Mouse (Mus musculus): ENCODE measurements around the gene Mpped2. TPM values are rescaled to one million over a fixed set of nuclear protein-coding genes. Genes with fewer than 3 reads are reported as not detected.

Mpped2 gene
- total and polyA plus RNA-seq, 3 experiments, result not detected

- dilution Hi-C loops (cut with MboI; ENCODE audit: extremely low pct_ligation_motif_present, extremely low pct_unique_long_range_greater_than_20kb, low sequenced_read_pairs), result no loop called here
- Histone ChIP-seq H3K36me3 (replicated peaks in 1 of 2; ENCODE audit: control insufficient read depth in 1 of 2, insufficient read depth in 1 of 2, low read length in 1 of 2) (no peaks in the 10 kb centered on the region), H3K4me2 (ENCODE audit: insufficient read depth, low read depth, poor library complexity, severe bottlenecking) (no peak overlapping the region), H3K4me1 (ENCODE audit: control insufficient read depth in 1 of 2, insufficient read depth in 2 of 2) (no peaks in the 10 kb centered on the region), H3K79me2 (replicated peaks; ENCODE audit: control insufficient read depth, extremely low read depth, insufficient read depth, poor library complexity, severe bottlenecking) (no peaks in the 10 kb centered on the region), H3K9ac (ENCODE audit: insufficient read depth, low read depth) (no peak overlapping the region), H3K27me3 (replicated peaks) (no peaks in the 10 kb centered on the region), H3K9me3 (replicated peaks; ENCODE audit: low read length) (peaks cover 62% of the 10 kb centered on the region), H3K27ac (ENCODE audit: insufficient read depth, low read depth) (no peak overlapping the region), H3K4me3 (replicated peaks in 1 of 3; ENCODE audit: low read depth in 2 of 3, low read length in 2 of 3, poor library complexity in 1 of 3) (no peak overlapping the region)
- in situ Hi-C loops (cut with MboI; ENCODE audit: low pct_ligation_motif_present, low pct_unique_long_range_greater_than_20kb, low sequenced_read_pairs), result no loop called here
- DNase-seq (ENCODE audit: extremely low read depth), result no peak
- TF ChIP-seq RAD21 (IDR thresholded peaks at IDR 0.05; ENCODE audit: low read depth, low read length) (no peak), ELF1 (IDR thresholded peaks at IDR 0.05; ENCODE audit: low read depth, low read length) (no peak), MEF2A (IDR thresholded peaks at IDR 0.05; ENCODE audit: borderline replicate concordance, low read depth, low read length) (no peak), KAT2A (IDR thresholded peaks at IDR 0.05; ENCODE audit: insufficient replicate concordance, low read length) (no peak), JUND (conservative IDR thresholded peaks at IDR 0.05; ENCODE audit: low read depth, low read length) (no peak), USF1 (IDR thresholded peaks at IDR 0.05; ENCODE audit: low read depth, low read length) (no peak), PAX5 (IDR thresholded peaks at IDR 0.05; ENCODE audit: low read length) (no peak), E2F4 (IDR thresholded peaks at IDR 0.05; ENCODE audit: insufficient replicate concordance, low read depth, low read length) (no peak), EP300 (IDR thresholded peaks at IDR 0.05; ENCODE audit: low read length) (no peak), ETS1 (conservative IDR thresholded peaks at IDR 0.05; ENCODE audit: low read depth, low read length) (no peak), ZC3H11A (IDR thresholded peaks at IDR 0.05; ENCODE audit: low read depth, low read length) (no peak), POLR2A (IDR thresholded peaks at IDR 0.05; ENCODE audit: low read depth, low read length) (no peak), ZNF384 (IDR thresholded peaks at IDR 0.05; ENCODE audit: low read depth, low read length) (no peak), NELFE (IDR thresholded peaks at IDR 0.05; ENCODE audit: low read depth, low read length) (no peak), UBTF (IDR thresholded peaks at IDR 0.05; ENCODE audit: low read depth, low read length) (no peak), USF2 (conservative IDR thresholded peaks at IDR 0.05; ENCODE audit: low read depth, low read length) (no peak), MAZ (IDR thresholded peaks at IDR 0.05; ENCODE audit: low read depth, low read length) (no peak)
These were observed 69.9 kb downstream of the Mpped2 start for GRCm38 (mm10) chr2:106762920-106763319.

- dilution Hi-C loops (cut with MboI; ENCODE audit: extremely low pct_ligation_motif_present, extremely low pct_unique_long_range_greater_than_20kb, low sequenced_read_pairs) (no loop called here), in situ Hi-C loops (cut with MboI; ENCODE audit: low pct_ligation_motif_present, low pct_unique_long_range_greater_than_20kb, low sequenced_read_pairs) (no loop called here)
- Histone ChIP-seq H3K4me1 (ENCODE audit: control insufficient read depth in 1 of 2, insufficient read depth in 2 of 2) (no peaks in the 10 kb centered on the region), H3K4me2 (ENCODE audit: insufficient read depth, low read depth, poor library complexity, severe bottlenecking) (no peak overlapping the region), H3K9me3 (replicated peaks; ENCODE audit: low read length) (peaks cover 60% of the 10 kb centered on the region), H3K9ac (ENCODE audit: insufficient read depth, low read depth) (no peak overlapping the region), H3K27ac (ENCODE audit: insufficient read depth, low read depth) (no peak overlapping the region), H3K27me3 (replicated peaks) (no peaks in the 10 kb centered on the region), H3K4me3 (replicated peaks in 1 of 3; ENCODE audit: low read depth in 2 of 3, low read length in 2 of 3, poor library complexity in 1 of 3) (no peak overlapping the region), H3K36me3 (replicated peaks in 1 of 2; ENCODE audit: control insufficient read depth in 1 of 2, insufficient read depth in 1 of 2, low read length in 1 of 2) (no peaks in the 10 kb centered on the region), H3K79me2 (replicated peaks; ENCODE audit: control insufficient read depth, extremely low read depth, insufficient read depth, poor library complexity, severe bottlenecking) (no peaks in the 10 kb centered on the region)
- no peak for TF ChIP-seq ZC3H11A (IDR thresholded peaks at IDR 0.05; ENCODE audit: low read depth, low read length)
- no peak for TF ChIP-seq IRF4 (IDR thresholded peaks at IDR 0.05; ENCODE audit: low read depth, low read length)
- no peak for TF ChIP-seq BHLHE40 (IDR thresholded peaks at IDR 0.05; ENCODE audit: low read depth, low read length)
- TF ChIP-seq KAT2A (IDR thresholded peaks at IDR 0.05; ENCODE audit: insufficient replicate concordance, low read length), result no peak
- no peak for TF ChIP-seq JUND (conservative IDR thresholded peaks at IDR 0.05; ENCODE audit: low read depth, low read length)
- no peak for TF ChIP-seq JUN (IDR thresholded peaks at IDR 0.05; ENCODE audit: insufficient read depth, low read depth, low read length)
- no peak for TF ChIP-seq UBTF (IDR thresholded peaks at IDR 0.05; ENCODE audit: low read depth, low read length)
- no peak for TF ChIP-seq NRF1 (IDR thresholded peaks at IDR 0.05; ENCODE audit: low read depth, low read length)
- TF ChIP-seq CHD2 (IDR thresholded peaks at IDR 0.05; ENCODE audit: low read length), result no peak
- no peak for DNase-seq (ENCODE audit: extremely low read depth)
These were observed 76.2 kb downstream of the Mpped2 start for GRCm38 (mm10) chr2:106769236-106769635.

Measured in CH12.LX (cell line).